Mouse (Mus musculus): Measurements from ENCODE around the gene Rnf123.

Gene Rnf123

GRCm38 (mm10) chr9:108082988-108083431 is at the start of gene Rnf123:
Gene Rnf123 (minus strand): TSS chr9:108083346.
- DNase-seq (ENCODE audit: low read depth, low spot score), result no peak

GRCm38 (mm10) chr9:108132373-108132772 is 49.2 kb upstream of the Rnf123 start:
- no peak for DNase-seq (ENCODE audit: low read depth, low spot score)

- DNase-seq (ENCODE audit: low read depth, low spot score), result no peak
These were observed 48.4 kb upstream of the Rnf123 start for GRCm38 (mm10) chr9:108131502-108131901.

GRCm38 (mm10) chr9:108129042-108129948 is 46.1 kb upstream of the Rnf123 start:
- DNase-seq (ENCODE audit: low read depth, low spot score), result no peak

DNA sequence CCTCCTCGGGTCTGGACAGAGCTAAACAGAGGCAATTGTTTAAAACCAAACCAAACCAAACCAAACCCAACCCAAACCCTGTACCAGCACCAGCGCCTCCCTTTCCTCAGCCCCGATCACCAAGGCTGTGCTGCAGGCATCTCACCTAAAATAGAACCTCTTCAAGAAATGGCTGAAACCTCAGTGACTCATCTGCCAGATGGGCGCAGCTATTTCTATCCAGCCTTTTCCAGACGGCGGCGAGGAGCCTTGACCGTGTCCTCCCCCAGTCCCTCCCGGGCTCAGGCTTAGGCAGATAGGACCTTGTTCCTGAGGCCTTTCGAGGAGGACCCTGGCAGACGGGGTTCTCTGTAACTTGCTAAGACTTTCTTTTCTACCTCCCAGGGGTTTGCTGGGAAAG is 45.1 kb upstream of the Rnf123 start:
- DNase-seq (ENCODE audit: low read depth, low spot score), result no peak

GRCm38 (mm10) chr9:108126436-108127180 is 43.5 kb upstream of the Rnf123 start:
- DNase-seq (ENCODE audit: low read depth, low spot score), result no peak

- peak; percentile 18 for DNase-seq (ENCODE audit: low read depth, low spot score)
These were observed 42.6 kb upstream of the Rnf123 start for GRCm38 (mm10) chr9:108125731-108126130.

- no peak for DNase-seq (ENCODE audit: low read depth, low spot score)
These were observed 40.8 kb upstream of the Rnf123 start for GRCm38 (mm10) chr9:108123916-108124315.

GRCm38 (mm10) chr9:108121170-108121969 is 38.2 kb upstream of the Rnf123 start:
- no peak for DNase-seq (ENCODE audit: low read depth, low spot score)

GRCm38 (mm10) chr9:108120671-108121070 is 37.5 kb upstream of the Rnf123 start:
- DNase-seq (ENCODE audit: low read depth, low spot score), result no peak

DNA sequence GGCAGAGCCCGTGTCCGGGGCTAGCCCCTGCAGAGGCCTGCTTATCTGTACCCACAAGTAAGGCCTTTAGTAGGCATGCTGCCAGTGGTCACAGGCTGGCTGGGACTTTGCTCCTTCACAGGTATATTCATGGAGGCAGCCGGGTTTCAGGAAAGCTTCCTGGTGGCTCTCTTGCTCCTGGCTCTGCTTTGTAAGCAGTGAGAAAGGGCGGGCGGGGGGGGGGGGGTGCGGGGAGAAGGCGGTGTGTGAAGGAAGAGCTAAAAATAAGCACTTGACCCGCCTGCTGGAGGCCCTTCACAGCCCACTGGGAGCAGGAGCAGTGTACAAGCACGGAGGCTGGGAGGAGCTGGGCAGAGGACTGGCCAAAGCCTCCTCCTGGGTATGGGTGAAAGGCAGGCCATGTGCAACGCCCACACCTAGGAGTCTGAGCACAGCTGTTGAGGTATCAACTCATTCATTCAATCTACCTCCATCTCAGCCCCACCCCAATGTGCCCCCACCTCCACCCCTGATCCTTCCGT is 36.8 kb upstream of the Rnf123 start:
- DNase-seq (ENCODE audit: low read depth, low spot score), result no peak

GRCm38 (mm10) chr9:108117143-108117542 is 34.0 kb upstream of the Rnf123 start:
- no peak for DNase-seq (ENCODE audit: low read depth, low spot score)

- no peak for DNase-seq (ENCODE audit: low read depth, low spot score)
These were observed 32.3 kb upstream of the Rnf123 start for GRCm38 (mm10) chr9:108115290-108116077.

GRCm38 (mm10) chr9:108112719-108113340 is 29.7 kb upstream of the Rnf123 start:
- DNase-seq (ENCODE audit: low read depth, low spot score), result no peak

DNA sequence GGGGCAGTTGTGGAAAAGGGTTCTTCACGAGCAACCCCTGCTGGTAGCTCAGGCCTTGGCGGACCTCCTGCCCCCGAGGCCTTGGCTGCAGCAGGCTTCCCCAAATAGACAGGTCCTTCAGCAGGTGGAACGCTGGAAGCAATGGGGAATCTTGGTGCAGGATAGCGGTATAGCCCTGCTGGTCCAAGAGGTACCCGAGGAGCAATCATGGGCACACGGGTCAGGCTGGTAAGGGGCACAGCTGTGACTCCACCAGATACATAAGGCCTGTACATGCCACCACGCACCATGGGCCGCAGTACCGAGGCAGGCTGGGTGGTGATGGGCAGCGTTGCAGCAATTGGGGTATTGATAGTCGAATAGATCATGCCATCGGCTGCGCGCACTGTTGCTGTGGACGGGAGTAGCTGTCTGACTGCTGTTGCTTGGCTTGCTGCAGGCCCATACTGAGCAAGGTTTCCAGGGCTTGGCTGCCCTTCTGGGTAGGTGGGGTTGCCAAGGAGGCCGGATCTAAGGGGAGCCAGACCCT is 28.5 kb upstream of the Rnf123 start:
- DNase-seq (ENCODE audit: low read depth, low spot score), result no peak

- DNase-seq (ENCODE audit: low read depth, low spot score), result no peak
These were observed 28.0 kb upstream of the Rnf123 start for GRCm38 (mm10) chr9:108111101-108111592.

DNA sequence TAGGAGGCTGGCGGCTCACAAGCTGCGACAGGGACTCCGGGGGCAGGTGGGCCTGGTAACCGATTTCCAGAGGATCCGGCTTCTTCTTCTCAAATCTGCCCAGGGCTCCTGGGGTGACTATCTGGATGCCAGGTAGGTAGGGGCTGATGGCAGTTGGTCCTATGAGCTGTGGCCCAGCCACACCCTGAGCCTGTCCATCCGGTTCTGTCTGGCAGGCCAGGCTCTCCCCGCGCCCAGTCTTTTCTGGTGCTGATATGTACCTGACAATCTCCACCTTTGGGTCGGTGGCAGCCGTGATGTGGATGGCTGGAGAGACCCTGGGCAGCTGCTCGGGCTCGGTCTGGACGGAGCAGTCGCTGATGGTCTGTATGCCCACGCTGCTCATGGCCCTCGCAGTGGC is 27.0 kb upstream of the Rnf123 start:
- no peak for DNase-seq (ENCODE audit: low read depth, low spot score)

DNA sequence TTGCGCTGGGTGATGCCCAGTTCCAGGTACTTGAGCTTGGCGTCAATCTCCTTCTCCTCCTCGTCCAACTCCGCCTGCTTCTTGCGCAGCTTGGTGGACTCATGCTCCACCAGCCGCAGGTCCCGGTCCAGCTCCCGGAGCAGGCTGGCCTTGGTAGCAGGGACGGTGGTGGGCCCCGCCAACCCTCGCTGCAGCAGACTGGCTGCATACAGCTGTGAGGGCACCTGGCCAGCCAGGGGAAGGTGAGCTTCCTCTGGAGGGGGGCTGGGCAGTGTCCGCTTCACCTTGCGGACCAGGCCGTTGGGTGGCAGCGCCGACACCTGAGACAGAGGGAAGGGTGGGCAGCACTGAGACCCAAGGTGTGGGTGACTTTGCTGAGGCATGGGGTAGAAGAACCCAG is 24.7 kb upstream of the Rnf123 start:
- no peak for DNase-seq (ENCODE audit: low read depth, low spot score)

DNA sequence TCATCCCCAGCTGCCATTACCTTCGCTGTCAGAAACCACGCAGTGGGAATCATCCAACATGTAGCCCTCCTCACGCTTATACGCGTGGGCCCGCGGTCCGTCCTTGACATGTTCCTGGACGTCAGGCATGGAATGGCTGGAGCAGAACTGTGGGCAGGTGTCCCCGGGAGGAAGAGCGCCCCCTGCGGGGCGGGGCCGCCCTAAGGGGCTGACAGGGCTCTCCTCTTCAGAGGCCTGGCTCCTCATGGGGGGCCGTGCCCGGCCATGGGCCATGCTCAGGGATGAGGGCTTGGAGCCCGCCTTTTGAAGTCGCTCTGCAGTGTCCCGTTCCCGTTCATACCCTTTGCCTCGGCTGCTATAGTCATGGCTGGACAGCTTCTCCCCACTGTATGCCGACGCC is 22.9 kb upstream of the Rnf123 start:
- DNase-seq (ENCODE audit: low read depth, low spot score), result no peak

- no peak for DNase-seq (ENCODE audit: low read depth, low spot score)
These were observed 22.4 kb upstream of the Rnf123 start for GRCm38 (mm10) chr9:108105549-108105863.
